Mouse (Mus musculus) liver, adult 2 months (tissue): ENCODE measurements around the gene Rpe65. TPM values are rescaled to one million over a fixed set of nuclear protein-coding genes. Genes with fewer than 3 reads are reported as not detected.

Source experiments
- DNase-seq: peaks from one replicate; pipeline ENCODE4 v3.0.0-alpha.2; 2011; ENCODE audit warnings: low read depth, low spot score; ENCODE audit errors: extremely low read depth
- H3K27ac ChIP-seq: fragments of 200-500 bp; replicated peaks from 2 replicates; pipeline ENCODE4 v1.5.1; 2012; ENCODE audit warnings: low read depth, mild to moderate bottlenecking, control low read depth, inconsistent platforms, low read length; ENCODE audit not compliant: insufficient read depth
- H3K27me3 ChIP-seq: fragments of 200-500 bp; 2 replicates; pipeline ENCODE4 v1.6.1; 2012; ENCODE audit warnings: mild to moderate bottlenecking, moderate library complexity, low read length, inconsistent platforms; ENCODE audit not compliant: control insufficient read depth, insufficient read depth
- H3K36me3 ChIP-seq: fragments of 200-500 bp; 2 replicates; pipeline ENCODE4 v1.6.1; 2012; ENCODE audit warnings: low read length, inconsistent platforms; ENCODE audit not compliant: control insufficient read depth, insufficient read depth
- H3K4me1 ChIP-seq: fragments of 200-500 bp; 2 replicates; pipeline ENCODE4 v1.6.1; 2011; ENCODE audit warnings: low read length; ENCODE audit not compliant: control insufficient read depth, insufficient read depth
- H3K4me3 ChIP-seq: fragments of 200-500 bp; 2 replicates; pipeline ENCODE4 v1.5.1; 2011; ENCODE audit warnings: low read depth, mild to moderate bottlenecking, control low read depth, low read length, moderate library complexity; ENCODE audit not compliant: insufficient read depth
- H3K79me2 ChIP-seq: fragments of 200-500 bp; 2 replicates; pipeline ENCODE4 v1.6.1; 2012; ENCODE audit warnings: inconsistent platforms, mild to moderate bottlenecking, low read length, moderate library complexity; ENCODE audit not compliant: control insufficient read depth, insufficient read depth
- H3K9ac ChIP-seq: fragments of 200-500 bp; 2 replicates; pipeline ENCODE4 v1.6.1; 2012; ENCODE audit warnings: low read depth, mild to moderate bottlenecking, control low read depth, inconsistent platforms, low read length
- CTCF ChIP-seq: fragments of 200-500 bp; IDR thresholded peaks from 2 replicates; pipeline ENCODE4 v1.5.1; 2011; ENCODE audit warnings: low read depth, low read length, control low read depth
- POLR2A ChIP-seq: fragments of 200-500 bp; IDR thresholded peaks from 2 replicates; pipeline ENCODE4 v1.6.1; 2011; ENCODE audit warnings: low read length, control low read depth; ENCODE audit not compliant: insufficient read depth; ENCODE audit errors: extremely low read depth
- WGBS: fragments of 180-500 bp; shearing (Covaris S2); methylation state at CpG from one replicate; pipeline ENCODE4 v1.1.7; 2018; 5-methylcytosine and 5-hydroxymethylcytosine counted together
- polyA plus RNA-seq: library from polyadenylated mRNA; depleted of rRNA; stranded (reverse); fragments of >200 nt; gene quantifications from 2 replicates; pipeline ENCODE4 v1.2.3, GENCODE M21; 2012; rRNA removed
- total RNA-seq: library from RNA; depleted of rRNA; stranded (reverse); fragments of >200 nt; gene quantifications from 2 replicates; pipeline ENCODE4 v1.2.3, GENCODE M21; 2014; rRNA removed

Gene Rpe65
- total and polyA plus RNA-seq, 2 experiments, result not detected

- H3K27ac ChIP-seq, result no peak overlapping the region
- H3K36me3 ChIP-seq, result no peaks in the 10 kb centered on the region
- H3K4me3 ChIP-seq, result no peak overlapping the region
- WGBS, result 98% methylated on average over 1 of the region's 1 CpGs
- H3K4me1 ChIP-seq, result no peaks in the 10 kb centered on the region
- H3K9ac ChIP-seq, result no peak overlapping the region
- DNase-seq, result no peak
- TF ChIP-seq CTCF (no peak), POLR2A (no peak)
- no peaks in the 10 kb centered on the region for H3K79me2 ChIP-seq
- H3K27me3 ChIP-seq, result no peaks in the 10 kb centered on the region
Measured at GRCm38 (mm10) chr3:159663333-159663732, 64.4 kb downstream of the Rpe65 start.

Other genes with a start within 250 kb of the Rpe65 start
- 0.09 and 0.60 TPM in 2 replicates for gene Depdc1a, start 103.7 kb upstream of the Rpe65 start, total RNA-seq
- not detected in 2 replicates for gene Depdc1a, start 103.7 kb upstream of the Rpe65 start, polyA plus RNA-seq
- gene Wls, start 240.5 kb downstream of the Rpe65 start, total RNA-seq, result 5.9 and 6.5 TPM in 2 replicates
- 0.92 and 1.6 TPM in 2 replicates for gene Wls, start 240.5 kb downstream of the Rpe65 start, polyA plus RNA-seq